Mouse (Mus musculus) 3T3-L1 (cell line): ENCODE results near the gene Ppp1r12a.
A peak's percentile ranks its signal among the peaks of the same experiment; 100 is the strongest.

Experiments
- DNase-seq: peaks from one replicate; pipeline ENCODE4 v3.0.0-alpha.2; 2015; ENCODE audit warnings: low read depth, low spot score

The Ppp1r12a gene

GRCm38 (mm10) chr10:108332571-108333541, 170.9 kb downstream of the Ppp1r12a start:
- DNase-seq, result peak; percentile 68

GRCm38 (mm10) chr10:108333642-108334041, 171.6 kb downstream of the Ppp1r12a start:
- DNase-seq, result peak; percentile 27
